Mouse (Mus musculus) B cell, adult 2 months (primary cell): ENCODE results near the gene Gpcpd1.
"Not testable (repeated sequence)": the region's sequence is repeated elsewhere in the genome, so short reads cannot be mapped to it uniquely, and the experiment has no call there.

ENCODE experiments used
- DNase-seq, 2 experiments: peaks; one replicate each; pipeline ENCODE4 v3.0.0; 2022

Gene Gpcpd1

DNA sequence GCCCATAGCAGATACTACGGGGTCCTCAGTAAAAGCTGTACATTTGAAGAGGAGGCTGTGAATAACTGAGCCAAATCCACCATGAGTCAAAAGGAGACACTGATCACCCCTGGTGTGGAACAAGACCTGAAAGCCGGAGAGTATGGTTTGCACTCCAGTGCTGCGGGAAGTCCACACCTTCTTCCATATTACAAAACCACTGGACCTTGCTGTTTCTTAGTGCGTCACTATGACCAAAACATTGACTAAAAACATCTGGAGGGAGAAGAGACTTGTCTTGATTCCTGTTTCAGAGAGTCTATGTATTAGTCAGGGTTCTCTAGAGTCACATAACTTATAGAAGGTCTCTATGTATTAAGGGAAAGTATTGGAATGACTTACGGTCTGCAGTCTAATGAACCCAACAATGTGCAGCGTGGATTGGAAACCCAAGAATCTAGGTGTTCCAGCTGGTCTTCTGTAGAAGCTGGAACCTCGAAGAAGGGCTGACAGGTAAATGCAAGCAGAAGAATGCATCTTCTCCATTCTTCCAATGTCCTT lies at the start of gene Gpcpd1:
Gene Gpcpd1, minus strand, starts transcription at position 490 of the 540 bp plus-strand sequence.
- DNase-seq: no peak

DNA sequence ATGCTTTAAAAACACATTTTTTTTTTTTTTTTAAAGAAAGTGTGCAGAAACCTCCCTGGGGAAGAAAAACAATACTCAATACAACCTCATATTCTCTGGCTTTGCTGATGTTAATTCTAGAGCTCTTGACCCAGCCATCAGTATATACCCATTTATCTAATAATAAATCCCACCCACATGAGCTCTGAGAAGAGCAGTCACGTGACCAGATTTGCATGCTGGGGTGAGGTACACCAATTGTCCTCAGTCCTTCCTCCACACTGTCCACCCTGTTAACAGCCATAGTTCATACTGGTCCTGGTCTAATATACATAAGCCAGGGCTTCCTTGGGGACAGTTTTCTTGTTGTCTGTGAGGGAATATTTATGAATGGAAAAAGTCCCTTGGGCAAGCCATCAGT lies 49.0 kb upstream of the Gpcpd1 start:
- no peak for DNase-seq

DNA sequence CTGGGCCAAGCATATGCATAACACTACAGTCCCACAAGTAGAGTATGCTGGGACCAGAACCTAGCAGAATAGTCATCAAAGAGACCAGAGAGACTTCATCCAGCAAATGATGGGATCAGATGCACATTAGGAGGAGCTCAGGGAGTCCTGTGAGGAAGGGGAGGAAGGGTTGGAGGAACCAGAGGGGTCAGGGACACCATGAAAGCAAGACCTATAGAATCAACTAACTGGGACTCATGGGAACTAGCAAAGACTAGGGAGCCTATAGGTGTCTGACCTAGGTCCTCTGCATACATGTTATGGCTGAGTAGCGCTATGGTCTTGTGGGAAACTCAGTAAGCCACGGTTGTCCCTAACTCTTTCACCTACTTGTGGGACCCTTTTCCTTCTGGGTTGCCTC lies 41.1 kb upstream of the Gpcpd1 start:
- DNase-seq: no peak

DNA sequence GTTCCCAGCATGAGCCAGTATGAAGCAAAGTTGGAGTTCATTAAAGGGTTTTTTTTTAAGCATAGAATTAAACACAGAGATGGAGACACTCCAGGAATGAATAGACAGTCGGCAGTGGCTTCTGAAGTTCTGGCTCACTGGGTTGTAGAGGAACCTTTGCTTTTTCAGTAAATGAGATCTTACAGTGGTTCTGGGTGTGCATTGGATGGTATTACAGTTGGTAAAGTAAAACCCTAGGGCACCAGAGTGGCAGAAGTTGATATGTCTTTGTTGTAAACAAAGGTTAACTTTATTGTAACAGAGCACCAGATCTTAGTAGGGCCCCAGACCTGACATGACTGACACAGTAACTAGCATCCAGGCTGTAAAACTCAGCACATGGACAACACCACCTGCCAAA lies 35.6 kb upstream of the Gpcpd1 start:
- DNase-seq: no peak

DNA sequence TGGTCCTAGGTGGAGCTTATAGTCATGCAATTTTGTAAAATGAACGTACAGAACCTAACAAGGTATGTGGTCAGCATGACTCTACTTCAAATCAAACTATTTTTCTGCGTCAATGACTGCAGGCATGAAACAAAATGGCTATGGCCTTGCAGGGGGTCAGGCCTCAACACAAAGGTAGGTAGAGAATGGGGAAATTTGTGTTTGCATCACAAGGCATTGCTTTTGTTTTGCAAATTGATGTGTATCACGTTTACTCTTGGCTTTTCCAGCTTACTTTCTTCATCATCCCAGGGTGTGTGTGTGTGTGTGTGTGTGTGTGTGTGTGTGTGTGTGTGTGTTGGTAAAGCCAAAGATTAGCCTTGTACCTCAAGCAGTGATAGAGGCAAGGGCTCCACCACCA lies 30.2 kb upstream of the Gpcpd1 start:
- no peak for DNase-seq

DNA sequence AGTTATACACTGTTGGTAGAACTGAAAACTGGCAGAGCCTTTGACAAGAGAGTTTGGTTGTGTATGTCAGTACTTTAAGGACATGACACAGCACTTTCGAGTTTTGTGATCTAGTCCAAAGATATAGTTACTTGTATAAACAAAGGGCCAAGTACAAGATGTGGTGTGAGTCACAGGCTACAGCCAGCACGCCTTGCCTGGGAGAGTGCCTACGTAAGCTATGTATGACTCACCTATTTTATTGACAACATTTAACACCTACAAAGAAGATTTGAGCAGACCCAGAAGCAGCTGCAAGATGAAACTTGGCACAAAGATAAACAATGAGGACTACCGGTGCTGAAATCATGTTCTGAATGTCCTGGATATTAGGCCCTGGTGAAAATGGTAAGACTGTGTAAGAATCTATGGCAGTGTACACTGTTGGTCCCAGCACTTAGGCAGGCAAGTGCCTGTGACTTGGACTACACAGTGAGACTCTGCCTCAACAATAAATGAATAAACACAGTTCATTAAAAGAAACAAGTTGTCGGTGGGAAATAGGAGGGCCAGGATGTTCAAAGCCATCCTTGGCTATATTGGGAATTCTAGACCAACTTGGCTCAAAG lies 26.2 kb upstream of the Gpcpd1 start:
- no peak for DNase-seq

DNA sequence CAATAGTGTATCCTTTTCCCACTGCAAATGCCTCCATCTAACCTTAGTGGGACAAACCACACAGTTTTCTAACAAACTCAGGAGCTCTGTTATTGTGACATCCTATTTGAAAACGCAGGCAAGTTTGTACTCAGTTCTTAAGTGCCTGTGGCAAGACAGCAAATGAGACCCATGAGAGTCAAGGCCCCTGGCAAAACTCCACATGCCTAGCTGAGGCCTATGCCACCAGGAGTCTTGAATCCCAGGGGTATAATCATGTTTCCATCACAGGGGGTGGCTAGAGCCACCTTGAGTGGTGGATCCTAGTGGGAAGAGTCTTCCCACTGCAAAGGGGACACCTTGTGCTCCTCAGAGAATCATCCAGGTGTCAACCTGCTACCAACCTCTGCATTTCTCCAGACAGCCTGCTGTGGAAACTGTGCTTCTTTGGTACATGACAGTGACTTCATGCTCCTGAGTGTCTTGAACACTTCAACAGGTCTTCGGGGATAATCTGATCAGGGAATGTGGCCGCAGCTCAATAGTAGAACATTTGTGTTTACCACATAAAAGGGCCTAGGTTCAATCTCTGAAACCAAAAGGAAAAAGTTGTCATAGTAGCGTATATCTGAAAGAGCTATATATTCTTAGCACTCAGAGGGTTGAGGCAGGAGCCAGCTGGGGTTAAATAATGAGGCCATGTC lies 24.2 kb upstream of the Gpcpd1 start:
- no peak for DNase-seq

DNA sequence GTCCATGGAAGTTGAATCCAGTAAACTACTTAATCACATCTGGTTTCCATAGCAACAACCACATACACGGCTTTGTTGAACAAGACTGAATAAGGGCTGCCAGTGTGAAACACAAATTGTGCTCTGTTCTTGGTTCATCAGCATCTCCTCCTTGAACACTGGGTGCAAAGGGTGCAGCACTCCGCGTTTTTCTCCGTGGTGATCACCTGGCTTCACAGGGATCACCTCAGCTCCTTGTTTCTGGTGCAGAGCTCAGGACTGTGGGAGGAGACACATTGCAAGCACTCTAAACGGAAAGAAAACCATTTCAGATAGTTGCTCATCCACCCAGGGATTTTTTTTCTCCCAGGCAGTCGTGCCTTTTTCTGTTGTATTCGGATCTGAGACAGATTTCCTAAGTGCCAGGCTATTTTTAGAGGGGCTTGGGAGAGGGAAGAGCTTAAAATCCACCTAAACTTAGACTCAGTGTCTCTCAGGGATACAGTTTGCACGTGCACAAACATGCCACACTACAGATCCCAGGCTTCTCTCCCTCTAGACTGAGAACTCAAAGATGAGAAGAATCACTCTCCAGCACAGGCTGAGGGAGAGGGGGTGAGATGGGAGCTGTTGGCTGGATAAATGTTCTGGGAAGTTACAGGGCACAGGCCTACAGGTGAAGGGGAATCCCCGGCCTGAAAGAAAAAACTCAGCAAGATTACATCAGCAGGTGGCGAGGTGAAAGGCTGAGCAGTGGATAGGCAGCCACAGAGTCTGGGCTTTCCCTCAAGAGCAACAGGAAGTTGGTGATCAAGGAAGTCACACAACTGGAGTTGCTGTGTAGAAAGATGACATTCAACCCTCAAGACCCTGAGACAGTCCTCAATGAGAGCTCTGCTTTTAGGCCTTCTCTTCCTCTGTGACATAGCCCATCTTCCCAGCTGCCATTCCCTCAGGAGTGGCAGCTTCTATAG lies 19.9 kb upstream of the Gpcpd1 start:
- DNase-seq: peak; percentile 67 to 76

DNA sequence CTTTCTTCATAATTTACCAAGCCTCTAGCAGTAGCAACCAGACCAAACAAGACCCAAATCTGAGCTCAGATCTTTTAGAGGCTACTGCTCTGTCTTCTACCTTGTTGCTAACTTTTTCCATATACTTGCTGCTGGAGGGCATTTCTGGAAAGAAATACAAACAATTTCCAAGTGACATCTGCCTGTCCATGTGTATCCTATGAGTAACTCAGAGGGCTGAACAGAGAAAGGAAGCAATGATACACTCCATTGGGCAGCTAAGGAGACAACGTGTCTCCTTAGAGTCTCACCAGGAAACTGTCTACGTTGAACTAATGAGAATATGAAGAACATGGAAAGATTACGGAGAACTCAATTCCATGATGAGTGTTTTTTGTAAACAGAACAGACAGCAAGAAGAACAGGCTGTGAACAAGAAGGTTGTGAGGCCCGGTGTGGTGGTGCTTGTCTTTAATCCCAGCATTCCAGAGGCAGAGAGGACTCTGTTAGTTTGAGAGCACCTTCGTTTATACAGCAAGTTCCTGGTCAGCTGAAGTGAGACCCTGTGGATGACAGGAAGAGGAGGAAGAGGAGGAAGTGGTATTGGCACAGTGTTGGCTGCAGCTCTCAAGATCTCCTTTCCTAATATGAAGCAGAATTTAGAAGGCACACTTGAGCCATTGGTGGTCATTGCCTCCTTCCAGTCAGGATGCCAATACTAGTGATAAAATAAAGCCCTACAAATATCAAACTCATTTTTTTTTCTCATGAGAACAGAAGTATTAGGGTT lies 18.4 kb upstream of the Gpcpd1 start:
- DNase-seq: no peak

DNA sequence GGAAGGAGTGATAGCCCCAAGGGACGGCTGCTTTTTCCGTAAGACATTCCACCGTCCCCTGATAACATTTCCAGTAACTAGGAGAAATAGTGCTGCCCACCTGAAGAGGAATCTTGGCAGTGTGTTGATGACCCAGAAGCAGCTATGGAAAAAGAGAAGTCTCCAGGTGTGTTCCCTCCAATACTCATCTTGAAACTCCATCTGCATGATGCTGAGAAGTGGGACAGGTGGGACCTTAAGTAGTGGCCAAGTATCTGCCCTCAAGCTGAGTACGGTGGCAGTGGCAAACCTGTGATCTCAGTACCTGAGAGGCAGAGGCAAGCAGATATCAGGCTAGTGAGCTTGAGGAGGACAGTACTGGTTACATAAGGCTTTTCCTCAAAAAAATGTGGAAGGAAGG lies 17.4 kb upstream of the Gpcpd1 start:
- DNase-seq: no peak

DNA sequence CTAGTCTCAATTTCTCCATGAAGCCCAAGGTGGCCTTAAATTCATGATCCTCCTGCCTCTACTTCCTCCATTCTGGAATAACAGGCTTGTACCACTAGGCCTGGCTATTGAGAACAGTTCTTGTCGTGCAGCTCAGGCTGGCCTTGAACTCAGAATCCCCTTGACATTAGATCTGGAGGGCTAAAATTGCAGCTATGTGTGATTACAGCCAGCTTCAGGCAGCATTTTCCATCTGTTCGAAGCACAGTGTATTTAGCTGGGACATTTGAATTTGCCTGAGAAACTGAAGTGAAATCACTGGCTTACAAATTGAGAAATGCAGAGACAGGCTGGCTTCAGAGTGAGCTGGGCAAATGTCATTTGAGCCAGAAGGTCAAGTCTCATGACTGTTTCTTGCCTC lies 16.2 kb upstream of the Gpcpd1 start:
- no peak for DNase-seq

DNA sequence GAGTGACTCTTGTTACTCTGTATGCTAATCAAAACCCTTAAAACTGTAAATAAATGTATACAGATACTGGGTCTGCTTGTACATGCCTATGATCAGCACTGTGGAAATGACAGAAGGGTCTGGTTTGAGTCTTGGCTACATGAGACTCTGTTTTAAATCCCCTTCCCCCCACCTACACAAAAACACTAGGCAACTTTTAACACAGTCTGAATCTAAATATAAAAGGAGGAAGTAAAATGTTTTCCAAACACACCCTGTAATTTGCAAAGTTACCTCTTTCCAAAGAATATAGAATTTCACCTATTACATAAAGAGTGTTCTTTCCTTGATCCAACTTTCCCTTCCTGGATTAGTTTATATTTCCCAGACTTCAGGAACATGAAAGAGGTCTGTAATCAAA lies 14.2 kb upstream of the Gpcpd1 start:
- peak in 1 of 2 experiments; percentile 42 for DNase-seq

DNA sequence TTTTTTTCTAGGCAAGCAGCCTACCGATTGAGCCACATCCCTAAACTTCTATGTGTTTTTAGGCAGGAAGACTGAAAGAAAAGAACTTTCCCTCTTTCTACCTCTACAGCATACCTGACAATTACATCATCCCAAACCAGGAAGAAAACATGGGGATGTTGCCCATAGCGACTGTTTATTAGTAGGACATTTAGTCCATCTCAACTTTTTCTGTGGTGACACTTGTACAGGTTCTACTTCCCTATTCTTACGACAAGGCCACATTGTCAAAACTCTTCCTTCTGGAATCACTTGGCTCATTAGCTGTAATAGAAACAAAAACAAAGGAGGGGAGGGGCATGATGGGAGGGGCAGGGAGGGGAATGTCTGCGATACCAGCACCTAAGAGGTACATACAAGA lies 12.6 kb upstream of the Gpcpd1 start:
- DNase-seq: peak; percentile 59 to 68

DNA sequence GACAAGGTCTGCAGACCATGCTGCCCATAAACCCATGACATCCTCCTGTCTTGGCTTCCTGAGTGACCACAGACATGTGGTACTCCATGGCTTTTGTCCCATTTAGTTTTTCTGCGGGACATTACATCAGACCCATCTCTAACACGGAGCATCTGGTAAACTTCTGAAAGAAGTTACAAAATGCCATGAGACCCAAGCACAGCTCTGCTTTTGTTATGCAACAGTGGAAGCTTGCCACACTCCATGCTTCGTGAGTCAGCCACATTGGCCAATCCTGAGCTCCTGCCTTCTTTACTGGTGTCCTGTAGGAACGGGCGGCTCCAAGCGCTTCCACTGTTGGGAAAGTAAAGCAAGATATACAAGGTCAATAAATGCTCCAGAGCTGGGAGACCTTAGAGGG lies 11.6 kb upstream of the Gpcpd1 start:
- no peak for DNase-seq

DNA sequence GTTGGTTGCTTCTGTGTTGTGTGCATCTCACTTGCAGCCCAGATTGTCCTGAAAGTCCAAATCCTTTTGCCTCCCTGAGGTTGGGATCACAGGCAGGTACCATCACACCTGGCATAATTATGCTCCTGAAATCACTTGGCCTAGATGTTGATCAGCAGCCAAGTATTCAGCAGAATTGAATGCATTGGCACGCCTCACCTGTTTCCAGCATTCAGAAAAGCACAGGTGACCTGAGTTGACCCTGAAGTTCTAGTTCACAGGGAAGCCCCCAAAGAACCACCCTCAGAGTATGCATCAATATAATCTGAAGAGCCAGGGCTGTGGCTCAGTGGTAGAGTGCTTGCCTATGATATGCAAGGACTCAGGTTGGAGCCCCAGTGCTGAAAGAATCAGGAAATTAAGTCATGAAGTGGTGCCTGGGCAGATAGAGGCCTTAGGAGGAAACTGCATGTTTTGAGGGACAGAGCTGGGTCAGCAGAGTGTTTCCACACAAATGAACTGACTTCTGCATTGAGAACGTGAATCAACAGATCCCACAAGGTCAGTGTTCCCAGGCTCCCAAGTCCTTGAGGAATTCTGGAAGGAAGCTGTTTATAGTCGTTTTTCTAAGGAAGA lies 10.4 kb upstream of the Gpcpd1 start:
- DNase-seq: peak; percentile 47 to 50

DNA sequence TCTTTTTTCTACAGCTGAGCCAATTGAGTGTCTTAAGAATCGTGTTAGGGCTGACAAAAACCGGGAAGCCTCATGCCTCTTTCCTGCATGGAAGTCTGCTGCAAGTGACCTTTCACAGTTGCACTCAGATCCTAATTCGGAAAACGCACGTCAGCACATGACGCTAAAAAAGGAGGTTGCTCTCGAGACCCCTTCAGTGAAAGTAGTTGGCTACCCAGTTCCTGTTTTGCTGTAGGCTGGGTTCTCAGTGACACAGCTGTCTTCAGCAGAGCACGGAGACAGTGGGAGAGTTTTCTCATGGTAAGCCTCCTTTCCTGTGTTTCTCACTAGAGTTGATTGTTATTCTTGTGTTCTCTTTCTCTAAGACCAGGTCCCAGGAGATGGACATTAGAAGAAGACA lies 9.7 kb upstream of the Gpcpd1 start:
- DNase-seq: peak; percentile 73 to 77

DNA sequence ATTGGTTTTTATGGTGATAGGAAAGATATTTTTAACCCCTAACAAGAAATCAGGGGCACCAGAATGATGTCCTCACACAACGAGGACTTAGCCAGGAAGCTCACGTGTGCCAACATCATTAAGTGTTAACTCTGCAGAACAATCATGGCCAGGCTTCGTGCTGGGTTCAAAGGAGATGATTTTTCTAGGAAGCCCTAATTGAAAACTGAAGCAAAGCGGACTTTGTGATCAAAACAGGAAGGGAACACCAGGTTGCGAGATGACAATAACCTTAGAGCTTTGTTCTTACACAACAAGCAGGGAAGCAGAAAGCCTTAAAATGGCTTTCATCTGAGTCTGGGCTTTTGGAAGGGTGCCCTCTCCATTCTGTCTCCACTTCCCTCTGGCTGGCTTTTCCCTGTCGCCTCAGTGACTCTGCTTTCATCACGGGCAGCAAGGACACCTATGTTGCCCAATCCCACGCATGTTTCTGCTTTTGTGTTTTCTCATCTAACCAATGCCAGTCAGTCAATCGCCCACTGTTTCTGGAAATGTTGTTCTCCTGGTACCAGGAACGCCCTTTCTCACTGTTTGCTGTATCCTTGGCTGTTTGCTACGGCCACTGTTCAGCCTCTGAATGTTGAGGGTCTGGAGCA lies 8.2 kb upstream of the Gpcpd1 start:
- no peak for DNase-seq

DNA sequence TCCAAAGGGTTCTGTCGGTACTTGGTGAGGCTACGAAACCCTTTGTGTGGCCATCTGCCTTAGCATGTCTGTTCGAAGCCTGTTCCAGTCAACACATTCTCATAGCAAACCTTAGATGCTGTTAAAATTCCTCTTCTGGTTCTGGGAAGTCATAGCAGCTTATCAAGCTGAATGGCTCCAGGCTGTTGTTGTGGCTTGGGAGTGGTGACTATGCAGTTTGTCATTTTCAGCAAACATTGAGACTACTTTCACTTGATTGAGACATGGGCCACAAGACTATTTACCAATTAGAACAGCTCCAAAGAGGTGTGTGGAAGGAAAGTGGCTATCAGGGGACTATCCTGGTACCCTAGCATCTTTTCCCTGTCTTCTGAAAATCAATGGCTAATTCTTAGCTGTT lies 4.6 kb upstream of the Gpcpd1 start:
- DNase-seq: no peak

DNA sequence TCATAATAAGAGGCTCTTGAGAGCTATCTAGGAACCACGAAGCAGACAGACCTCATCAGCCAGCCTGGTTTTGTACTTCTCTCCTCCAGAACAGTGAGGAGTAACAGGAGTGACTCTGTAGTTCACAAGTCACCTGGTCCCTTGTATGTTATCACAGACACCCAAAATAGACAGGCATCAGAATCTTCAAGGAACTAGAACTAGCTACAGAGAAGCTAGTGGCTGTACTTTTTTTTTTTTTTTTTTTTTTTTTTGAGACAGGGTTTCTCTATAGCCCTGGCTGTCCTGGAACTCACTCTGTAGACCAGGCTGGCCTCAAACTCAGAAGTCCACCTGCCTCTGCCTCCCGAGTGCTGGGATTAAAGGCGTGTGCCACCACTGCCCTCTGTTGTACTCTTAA lies 4.0 kb upstream of the Gpcpd1 start:
- not testable (repeated sequence) for DNase-seq

DNA sequence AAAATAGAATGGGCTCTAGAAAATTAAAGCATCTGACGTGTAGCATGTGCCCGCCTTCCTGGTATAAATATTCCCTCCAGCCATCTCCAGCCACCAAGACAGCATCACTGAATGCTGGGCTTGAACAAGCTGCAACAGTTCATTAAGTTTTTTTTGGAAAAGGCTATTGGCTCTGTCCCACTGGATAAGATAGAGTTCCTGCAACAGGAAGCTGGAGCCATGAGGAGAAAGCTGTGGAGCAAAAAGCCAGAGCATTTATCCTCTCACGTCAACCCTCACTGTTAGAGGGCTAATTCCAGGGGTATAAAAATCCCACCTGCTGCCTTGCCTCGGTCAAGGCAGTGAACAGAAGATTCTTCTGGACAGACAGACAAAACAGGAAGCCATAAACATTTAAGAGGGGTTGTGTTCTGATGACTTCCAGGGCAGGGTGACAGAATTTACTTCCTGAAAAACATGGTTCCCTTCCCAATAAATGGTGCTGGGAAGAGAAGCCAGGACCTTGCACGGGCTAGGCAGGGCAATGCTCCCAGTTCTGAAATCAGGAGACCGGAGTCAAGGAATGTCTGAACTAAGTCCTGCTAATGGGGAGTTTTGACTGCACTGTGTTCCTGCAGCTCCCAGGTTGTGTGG lies 2.5 kb upstream of the Gpcpd1 start:
- DNase-seq: no peak

DNA sequence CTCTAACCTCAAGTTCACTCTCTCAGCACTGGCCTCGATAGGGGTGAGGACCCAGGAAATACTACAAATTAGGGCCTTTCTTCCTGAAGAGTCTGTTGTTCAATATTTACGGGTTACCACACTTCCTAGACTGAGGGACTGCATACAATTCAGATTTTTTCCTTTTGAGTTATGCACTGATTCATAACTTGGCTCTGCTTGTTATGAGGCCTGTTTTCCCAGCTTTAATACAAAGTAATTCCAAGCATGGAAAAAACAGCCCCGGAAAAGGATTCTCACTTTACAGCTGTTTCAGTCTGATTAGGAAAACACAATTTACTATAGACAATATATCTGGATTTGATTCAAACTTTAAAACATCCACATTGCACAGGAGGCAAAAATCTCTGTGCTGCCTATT lies 1.5 kb downstream of the Gpcpd1 start:
- DNase-seq: no peak
